Mouse (Mus musculus): ENCODE measurements around the gene Ptafr.
"Not testable (repeated sequence)": the region's sequence is repeated elsewhere in the genome, so short reads cannot be mapped to it uniquely, and the experiment has no call there.

Gene Ptafr

GRCm38 (mm10) chr4:132563965-132564364 lies at the start of gene Ptafr:
Gene Ptafr (plus strand): TSS chr4:132564067.
- no peak for DNase-seq

GRCm38 (mm10) chr4:132514555-132515135 lies 49.2 kb upstream of the Ptafr start:
- DNase-seq = peak; percentile 90

GRCm38 (mm10) chr4:132515369-132516155 lies 48.3 kb upstream of the Ptafr start:
- peak; percentile 98 for DNase-seq

- DNase-seq = peak; percentile 93
Observed at GRCm38 (mm10) chr4:132518066-132518465, 45.8 kb upstream of the Ptafr start.

- no peak for DNase-seq
Observed at GRCm38 (mm10) chr4:132519188-132519587, 44.7 kb upstream of the Ptafr start.

- no peak for DNase-seq
Observed at GRCm38 (mm10) chr4:132524321-132524741, 39.5 kb upstream of the Ptafr start.

- no peak for DNase-seq
Observed at GRCm38 (mm10) chr4:132524808-132525207, 39.1 kb upstream of the Ptafr start.

GRCm38 (mm10) chr4:132526678-132527077 lies 37.2 kb upstream of the Ptafr start:
- DNase-seq = no peak

- no peak for DNase-seq
Observed at GRCm38 (mm10) chr4:132527917-132528522, 35.8 kb upstream of the Ptafr start.

- DNase-seq = no peak
Observed at GRCm38 (mm10) chr4:132529344-132529743, 34.5 kb upstream of the Ptafr start.

GRCm38 (mm10) chr4:132530033-132530804 lies 33.6 kb upstream of the Ptafr start:
- no peak for DNase-seq

- peak; percentile 83 for DNase-seq
Observed at GRCm38 (mm10) chr4:132532496-132532895, 31.4 kb upstream of the Ptafr start.

GRCm38 (mm10) chr4:132532981-132533916 lies 30.6 kb upstream of the Ptafr start, which contains the start of gene Atpif1:
Gene Atpif1 (minus strand): TSS chr4:132533659.
- DNase-seq = peak; percentile 91

- peak; percentile 95 for DNase-seq
Observed at GRCm38 (mm10) chr4:132535406-132536121, 28.3 kb upstream of the Ptafr start, which contains the start of gene Dnajc8. Gene Dnajc8 (plus strand): TSS chr4:132535550.

GRCm38 (mm10) chr4:132539481-132539880 lies 24.4 kb upstream of the Ptafr start:
- no peak for DNase-seq

GRCm38 (mm10) chr4:132541413-132541812 lies 22.5 kb upstream of the Ptafr start:
- DNase-seq = no peak

GRCm38 (mm10) chr4:132542724-132543123 lies 21.1 kb upstream of the Ptafr start:
- no peak for DNase-seq

GRCm38 (mm10) chr4:132545851-132546250 lies 18.0 kb upstream of the Ptafr start:
- peak; percentile 86 for DNase-seq

- DNase-seq = no peak
Observed at GRCm38 (mm10) chr4:132554221-132554620, 9.6 kb upstream of the Ptafr start.

- no peak for DNase-seq
Observed at GRCm38 (mm10) chr4:132554653-132555052, 9.2 kb upstream of the Ptafr start.

GRCm38 (mm10) chr4:132555550-132555949 lies 8.3 kb upstream of the Ptafr start:
- DNase-seq = not testable (repeated sequence)
